Mouse (Mus musculus) forebrain, embryonic 12.5 days (tissue): Measurements from ENCODE around the gene Bcl6. TPM values are rescaled to one million over a fixed set of nuclear protein-coding genes. Genes with fewer than 3 reads are reported as not detected.

Source experiments
- ATAC-seq: fragments of 200-750 bp; cut with Nextera tagmentation; 2 replicates; pipeline ENCODE4 v1.8.0; 2017; ENCODE audit warnings: moderate TSS enrichment; ENCODE audit not compliant: low FRiP score
- H3K27ac ChIP-seq: fragments of 300-500 bp; sonication (generic); 2 replicates; pipeline ENCODE4 v1.5.1; 2016; ENCODE audit warnings: mild to moderate bottlenecking
- H3K27me3 ChIP-seq: fragments of 300-500 bp; sonication (generic); 2 replicates; pipeline ENCODE4 v1.6.1; 2016; ENCODE audit warnings: mild to moderate bottlenecking
- H3K36me3 ChIP-seq: fragments of 300-500 bp; sonication (generic); replicated peaks from 2 replicates; pipeline ENCODE4 v1.6.1; 2016; ENCODE audit warnings: mild to moderate bottlenecking
- H3K4me1 ChIP-seq: fragments of 300-500 bp; sonication (generic); 2 replicates; pipeline ENCODE4 v1.6.1; 2016
- H3K4me2 ChIP-seq: fragments of 300-500 bp; sonication (generic); 2 replicates; pipeline ENCODE4 v1.6.1; 2016; ENCODE audit warnings: mild to moderate bottlenecking, moderate library complexity
- H3K4me3 ChIP-seq: fragments of 300-500 bp; sonication (generic); replicated peaks from 2 replicates; pipeline ENCODE4 v1.5.1; 2016; ENCODE audit warnings: mild to moderate bottlenecking
- H3K9ac ChIP-seq: fragments of 300-500 bp; sonication (generic); 2 replicates; pipeline ENCODE4 v1.6.1; 2016; ENCODE audit warnings: mild to moderate bottlenecking
- H3K9me3 ChIP-seq: fragments of 300-500 bp; sonication (generic); 2 replicates; pipeline ENCODE4 v1.6.1; 2016
- WGBS: fragments of 180-500 bp; shearing (Covaris S2); methylation state at CpG from one replicate; pipeline ENCODE4 v1.1.7; 2016; 5-methylcytosine and 5-hydroxymethylcytosine counted together
- polyA plus RNA-seq: library from polyadenylated mRNA; unstranded; fragments of >200 nt; fragmentation: Nextera tagmentation; extraction: Ambion mirVana; gene quantifications from 2 replicates; pipeline ENCODE4 v1.2.1, GENCODE M21; 2016

Bcl6 gene
- polyA plus RNA-seq, 1 experiment from 2014 or later = 0.40 TPM

DNA sequence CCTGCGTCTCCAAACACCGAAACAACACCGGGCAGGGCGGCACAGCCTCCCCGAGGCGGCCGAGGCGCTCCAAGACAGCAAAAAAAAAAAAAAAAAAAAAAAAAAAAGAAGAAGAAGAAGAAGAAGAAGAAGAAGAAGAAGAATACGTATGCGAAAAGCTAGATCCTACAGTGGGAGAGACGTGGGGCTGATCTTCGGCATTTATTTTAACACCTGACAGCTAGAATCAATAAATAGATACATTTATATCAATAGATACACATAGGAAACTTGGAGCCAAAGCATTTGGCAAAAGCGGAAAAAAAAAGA is 541 bp downstream of the Bcl6 start:
- Histone ChIP-seq H3K4me1 (peaks cover 51% of the 10 kb centered on the region), H3K4me3 (peak overlapping the region; percentile 73), H3K27ac (peak overlapping the region; percentile 98), H3K36me3 (no peaks in the 10 kb centered on the region), H3K4me2 (peak overlapping the region; percentile 95), H3K27me3 (peaks cover 35% of the 10 kb centered on the region), H3K9ac (peak overlapping the region; percentile 87), H3K9me3 (no peaks in the 10 kb centered on the region)
- no peak for ATAC-seq
- WGBS = 0% methylated on average over 13 of the region's 13 CpGs

GRCm38 (mm10) chr16:23987341-23988156 is 1.1 kb downstream of the Bcl6 start:
- Histone ChIP-seq H3K4me3 (peak overlapping the region; percentile 73), H3K9ac (peak overlapping the region; percentile 87), H3K4me2 (peak overlapping the region; percentile 95), H3K36me3 (no peaks in the 10 kb centered on the region), H3K27me3 (peaks cover 37% of the 10 kb centered on the region), H3K9me3 (no peaks in the 10 kb centered on the region), H3K27ac (peak overlapping the region; percentile 98), H3K4me1 (peaks cover 55% of the 10 kb centered on the region)
- WGBS = 1% methylated on average over 61 of the region's 64 CpGs
- ATAC-seq = no peak

DNA sequence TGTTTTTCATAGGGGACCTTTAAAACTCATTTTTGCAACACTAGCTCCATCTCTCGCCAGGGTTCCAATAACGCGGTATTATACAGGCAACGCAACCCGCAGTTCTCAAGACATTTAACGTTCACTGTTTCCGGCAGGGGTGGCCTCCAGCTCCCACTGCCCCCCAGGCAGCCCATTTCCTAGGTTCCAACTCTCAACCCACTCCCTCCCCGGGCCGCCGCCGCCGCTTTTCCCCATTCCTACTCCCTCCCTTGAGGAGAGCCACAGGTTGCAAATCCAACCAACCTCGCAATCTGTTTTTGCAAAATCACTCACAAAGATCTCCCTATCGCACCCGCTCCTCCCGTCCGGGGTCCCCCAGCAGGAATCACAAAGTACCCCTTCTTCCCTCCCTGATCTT is 1.8 kb downstream of the Bcl6 start:
- Histone ChIP-seq H3K4me2 (peak overlapping the region; percentile 95), H3K36me3 (no peaks in the 10 kb centered on the region), H3K9ac (peak overlapping the region; percentile 87), H3K4me1 (peaks cover 58% of the 10 kb centered on the region), H3K9me3 (no peaks in the 10 kb centered on the region), H3K27ac (no peak overlapping the region), H3K4me3 (peak overlapping the region; percentile 73), H3K27me3 (peaks cover 44% of the 10 kb centered on the region)
- under 1% methylated on average over 17 of the region's 17 CpGs for WGBS
- no peak for ATAC-seq

DNA sequence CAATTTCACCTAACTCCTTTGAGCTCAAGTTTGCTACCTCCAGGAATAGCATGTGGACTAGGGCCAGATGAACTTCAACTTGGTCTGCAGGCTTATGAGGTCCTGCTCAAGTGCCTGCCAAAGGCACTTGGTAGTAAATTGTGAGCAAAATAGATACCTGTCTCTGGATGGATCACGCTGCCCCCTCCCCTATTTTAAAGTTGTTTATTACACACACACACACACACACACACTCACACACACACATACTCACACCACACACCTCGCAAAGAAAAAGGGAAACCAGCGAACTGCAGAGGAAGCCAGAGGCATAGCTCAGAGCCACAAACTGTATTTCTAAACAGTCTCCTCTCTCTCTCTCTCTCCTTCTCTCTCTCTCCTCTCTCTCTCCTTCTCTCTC is 2.5 kb downstream of the Bcl6 start:
- peaks cover 50% of the 10 kb centered on the region for H3K27me3 ChIP-seq
- no peaks in the 10 kb centered on the region for H3K36me3 ChIP-seq
- H3K27ac ChIP-seq = no peak overlapping the region
- H3K4me2 ChIP-seq = peak overlapping the region; percentile 95
- WGBS = 3% methylated on average over 3 of the region's 3 CpGs
- H3K9ac ChIP-seq = 0 out of 2 replicates have a peak overlapping the region, but pooled peaks have one; percentile 87
- H3K4me1 ChIP-seq = peaks cover 59% of the 10 kb centered on the region
- H3K4me3 ChIP-seq = peak overlapping the region; percentile 73
- H3K9me3 ChIP-seq = no peaks in the 10 kb centered on the region
- no peak for ATAC-seq

DNA sequence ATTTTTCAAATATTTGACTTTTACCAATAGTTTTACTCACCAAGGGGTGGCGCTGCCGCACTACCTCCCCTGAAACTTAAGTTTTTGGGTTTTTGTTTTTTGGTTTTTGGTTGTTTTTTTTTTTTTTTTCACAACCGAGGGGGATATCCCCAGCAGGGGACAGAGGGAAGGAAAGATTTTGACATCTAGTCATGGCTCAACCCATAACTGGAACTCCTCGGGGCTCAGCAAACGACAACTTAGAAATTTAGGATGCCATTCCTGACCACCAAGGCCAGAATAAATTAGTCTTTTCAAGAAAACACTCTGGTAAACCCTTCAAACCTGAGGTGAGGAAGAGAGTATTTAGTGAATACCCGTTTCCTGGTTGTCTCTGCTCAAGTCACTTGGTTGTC is 3.2 kb downstream of the Bcl6 start:
- H3K4me2 ChIP-seq = peak overlapping the region; percentile 95
- WGBS = 1% methylated on average over 6 of the region's 6 CpGs
- H3K27me3 ChIP-seq = peaks cover 56% of the 10 kb centered on the region

GRCm38 (mm10) chr16:23984760-23985466 is 3.7 kb downstream of the Bcl6 start:
- WGBS = under 1% methylated on average over 22 of the region's 22 CpGs
- H3K4me1 ChIP-seq = peaks cover 56% of the 10 kb centered on the region
- peak overlapping the region; percentile 39; the same call in 1 of the 2 replicates for H3K9ac ChIP-seq
- peak overlapping the region; percentile 36 for H3K4me3 ChIP-seq
- peaks cover 59% of the 10 kb centered on the region for H3K27me3 ChIP-seq
- no peaks in the 10 kb centered on the region for H3K9me3 ChIP-seq
- H3K27ac ChIP-seq = no peak overlapping the region
- H3K36me3 ChIP-seq = no peaks in the 10 kb centered on the region
- ATAC-seq = no peak
- H3K4me2 ChIP-seq = peak overlapping the region; percentile 72

More for the DNA sequence above, 3.2 kb downstream of the Bcl6 start:
- Histone ChIP-seq H3K4me1 (peaks cover 61% of the 10 kb centered on the region), H3K36me3 (no peaks in the 10 kb centered on the region), H3K27ac (no peak overlapping the region), H3K9ac (no peak overlapping the region), H3K9me3 (no peaks in the 10 kb centered on the region), H3K4me3 (no peak overlapping the region)
- ATAC-seq = no peak

DNA sequence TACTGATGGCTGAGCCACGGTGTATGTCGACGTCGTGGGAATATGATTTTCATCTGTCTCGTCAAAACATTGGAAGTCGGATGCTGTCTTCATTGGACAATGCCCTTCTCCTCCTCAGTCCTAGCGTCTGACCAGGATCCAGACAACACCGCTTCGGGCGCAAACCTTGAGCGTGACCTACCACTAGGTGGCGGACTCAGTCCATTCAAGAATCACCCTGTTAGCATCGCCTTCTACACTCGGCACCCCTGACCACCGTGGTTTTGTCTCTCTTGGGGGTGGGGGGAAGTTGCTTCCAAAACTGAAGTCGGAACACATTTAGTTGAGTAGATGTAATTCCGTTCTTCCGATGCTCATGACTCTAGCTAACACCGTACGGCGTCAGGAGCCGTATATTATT is 4.5 kb downstream of the Bcl6 start:
- peak overlapping the region; percentile 36 for H3K4me3 ChIP-seq
- H3K27ac ChIP-seq = no peak overlapping the region
- WGBS = 1% methylated on average over 22 of the region's 22 CpGs
- H3K9ac ChIP-seq = peak overlapping the region; percentile 39; the same call in 1 of the 2 replicates
- H3K4me1 ChIP-seq = peaks cover 50% of the 10 kb centered on the region
- H3K27me3 ChIP-seq = peaks cover 67% of the 10 kb centered on the region
- H3K4me2 ChIP-seq = peak overlapping the region; percentile 72
- no peaks in the 10 kb centered on the region for H3K36me3 ChIP-seq
- H3K9me3 ChIP-seq = no peaks in the 10 kb centered on the region
- peak; percentile 48 for ATAC-seq

DNA sequence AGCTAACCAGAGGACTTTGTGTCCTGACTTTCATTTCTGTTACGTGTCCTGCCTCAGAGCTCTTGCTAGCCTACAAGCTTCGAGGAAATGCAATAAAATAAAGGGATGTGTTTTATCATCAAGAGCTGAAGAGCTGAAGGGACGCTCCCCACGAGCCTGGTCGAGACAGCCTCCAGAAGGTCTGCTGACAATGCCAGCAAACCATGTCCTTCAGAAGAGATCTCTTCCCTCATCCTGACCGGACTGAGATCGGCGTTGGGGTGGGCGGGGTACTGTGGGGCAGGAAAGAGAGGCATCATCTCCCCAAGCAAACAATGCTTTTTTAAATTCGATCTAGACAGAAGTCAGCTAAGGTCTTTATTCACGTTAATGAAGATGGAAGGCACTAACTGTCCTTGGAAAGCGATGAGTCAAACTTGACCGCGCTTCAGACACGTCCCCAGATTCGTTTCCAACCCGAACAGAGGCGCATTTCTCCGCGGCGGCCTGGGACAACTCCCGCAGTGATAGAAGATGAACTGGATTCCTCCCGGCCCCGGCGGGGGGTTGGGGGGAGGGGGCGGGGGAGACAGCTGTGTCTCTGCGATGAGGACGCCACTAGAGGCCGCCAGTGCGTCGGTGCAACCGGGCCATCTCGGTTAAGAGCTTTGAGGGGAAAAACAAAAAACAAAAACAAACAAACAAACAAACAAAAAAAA is 5.6 kb downstream of the Bcl6 start:
- Histone ChIP-seq H3K4me2 (peak overlapping the region; percentile 72), H3K27ac (no peak overlapping the region), H3K4me1 (peaks cover 50% of the 10 kb centered on the region), H3K27me3 (peaks cover 75% of the 10 kb centered on the region), H3K4me3 (peak overlapping the region; percentile 36), H3K9ac (peak overlapping the region; percentile 13; the same call in 1 of the 2 replicates), H3K36me3 (no peaks in the 10 kb centered on the region), H3K9me3 (no peaks in the 10 kb centered on the region)
- under 1% methylated on average over 32 of the region's 33 CpGs for WGBS
- 0 out of 2 replicates have a peak, but pooled peaks have one; percentile 8 for ATAC-seq

DNA sequence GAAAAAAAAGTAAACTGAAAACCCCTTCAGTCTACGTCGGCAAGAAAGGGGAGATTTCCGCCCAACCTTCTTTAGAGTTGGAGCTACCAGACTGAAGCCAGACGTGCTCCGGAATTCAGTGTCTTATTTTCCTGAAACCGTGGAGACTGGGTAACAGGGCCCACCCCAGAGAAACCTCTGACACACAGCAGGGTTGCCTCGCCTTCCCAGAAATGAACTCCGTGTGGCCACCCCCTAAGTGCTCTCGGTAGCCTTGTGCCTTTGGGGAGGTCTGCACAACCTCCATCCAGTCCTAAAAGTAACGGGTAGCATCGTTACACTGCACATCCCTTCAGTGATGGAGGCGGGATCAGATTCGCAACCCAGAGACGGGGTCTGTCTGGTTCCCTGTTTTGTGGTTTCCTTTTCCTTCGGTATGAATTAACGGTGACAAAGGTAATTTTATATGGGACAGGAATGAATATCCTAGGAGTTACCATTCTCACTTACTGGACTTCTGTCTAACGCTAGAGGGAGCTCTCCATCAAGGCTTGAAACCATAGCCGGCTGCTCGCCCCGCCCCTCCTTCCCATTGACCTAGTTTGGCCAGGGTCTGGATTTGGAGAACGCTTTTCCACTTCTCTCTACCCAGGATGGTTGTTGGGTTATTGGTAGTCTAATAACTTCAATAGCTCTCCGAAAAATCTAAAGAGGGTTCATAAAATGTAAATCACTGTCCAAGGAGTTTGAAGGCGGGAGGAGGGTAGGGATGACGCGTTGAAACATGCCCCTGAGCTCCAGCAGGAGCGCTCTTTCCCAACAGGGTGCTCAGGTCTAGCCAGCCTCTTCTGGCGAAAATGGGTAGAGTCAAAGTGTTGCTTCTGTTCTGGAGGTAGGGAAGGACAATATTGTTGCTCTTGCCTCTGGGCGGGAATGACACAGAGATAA is 6.5 kb downstream of the Bcl6 start:
- H3K27me3 ChIP-seq = peaks cover 75% of the 10 kb centered on the region
- peak; percentile 68 for ATAC-seq
- 2% methylated on average over 28 of the region's 28 CpGs for WGBS

DNA sequence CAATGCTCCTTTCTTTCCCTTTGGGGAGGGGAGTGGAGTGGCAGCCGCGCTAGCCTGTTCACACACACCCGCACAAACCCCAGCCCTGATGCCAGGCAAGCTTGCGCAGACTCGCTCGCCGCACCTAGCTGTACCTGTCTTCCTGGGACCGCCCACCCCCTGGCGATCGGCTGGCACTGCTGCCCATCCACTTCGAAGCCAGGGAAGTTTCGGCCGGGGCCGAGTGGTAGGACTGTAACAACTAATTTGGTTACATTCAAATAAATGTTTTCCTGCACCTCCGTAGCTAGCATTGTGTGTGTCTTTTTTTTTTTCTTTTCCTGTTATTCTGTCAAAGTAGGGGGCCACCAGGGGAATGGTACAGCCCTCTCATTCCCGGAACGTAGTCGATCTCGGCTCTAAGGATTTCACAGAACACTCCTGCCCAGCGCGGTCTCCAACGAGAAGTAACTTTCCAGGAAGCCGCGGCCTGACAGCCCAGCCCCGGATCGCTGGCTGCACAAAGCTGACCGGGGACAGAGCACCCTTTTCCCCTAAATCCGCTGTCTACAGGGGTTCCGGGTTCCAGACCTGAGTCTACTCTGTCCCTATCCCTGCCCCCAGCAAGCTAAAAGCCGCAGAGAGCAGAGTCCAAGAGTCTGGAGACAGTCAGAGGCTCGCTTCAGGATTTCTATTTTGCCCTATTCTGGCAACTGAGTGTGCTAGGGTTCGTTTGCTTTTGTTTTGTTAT is 7.5 kb downstream of the Bcl6 start:
- H3K27me3 ChIP-seq = peaks cover 68% of the 10 kb centered on the region
- peak overlapping the region; percentile 38 for H3K4me3 ChIP-seq
- under 1% methylated on average over 32 of the region's 32 CpGs for WGBS
- peak overlapping the region; percentile 72 for H3K4me2 ChIP-seq
- no peak overlapping the region for H3K27ac ChIP-seq
- ATAC-seq = no peak
- H3K4me1 ChIP-seq = peaks cover 38% of the 10 kb centered on the region
- peak overlapping the region; percentile 47 for H3K9ac ChIP-seq
- H3K36me3 ChIP-seq = no peaks in the 10 kb centered on the region
- H3K9me3 ChIP-seq = no peaks in the 10 kb centered on the region

More for the DNA sequence above, 6.5 kb downstream of the Bcl6 start:
- Histone ChIP-seq H3K4me1 (peaks cover 48% of the 10 kb centered on the region), H3K36me3 (no peaks in the 10 kb centered on the region), H3K27ac (no peak overlapping the region), H3K4me2 (peak overlapping the region; percentile 72), H3K9ac (peak overlapping the region; percentile 29; the same call in 1 of the 2 replicates), H3K9me3 (no peaks in the 10 kb centered on the region), H3K4me3 (peak overlapping the region; percentile 38)
